Mouse (Mus musculus) layer of hippocampus, postnatal 25 days (tissue): Measurements from ENCODE around the gene Atp5c1. TPM values are rescaled to one million over a fixed set of nuclear protein-coding genes. Genes with fewer than 3 reads are reported as not detected.

Experiments
- DNase-seq, 2 experiments: peaks; one replicate each; pipeline ENCODE4 v3.0.0; 2022; ENCODE audit warnings: mixed read lengths in 2 of 2, low spot score in 1 of 2; ENCODE audit errors: extremely low spot score in 1 of 2
- total RNA-seq, 2 experiments: library from RNA; stranded (reverse); gene quantifications; 2 replicates each; pipeline ENCODE4 v1.2.3; 2021

Atp5c1 gene
- 100 to 1,000 TPM; 261 to 293 TPM for total RNA-seq

DNA sequence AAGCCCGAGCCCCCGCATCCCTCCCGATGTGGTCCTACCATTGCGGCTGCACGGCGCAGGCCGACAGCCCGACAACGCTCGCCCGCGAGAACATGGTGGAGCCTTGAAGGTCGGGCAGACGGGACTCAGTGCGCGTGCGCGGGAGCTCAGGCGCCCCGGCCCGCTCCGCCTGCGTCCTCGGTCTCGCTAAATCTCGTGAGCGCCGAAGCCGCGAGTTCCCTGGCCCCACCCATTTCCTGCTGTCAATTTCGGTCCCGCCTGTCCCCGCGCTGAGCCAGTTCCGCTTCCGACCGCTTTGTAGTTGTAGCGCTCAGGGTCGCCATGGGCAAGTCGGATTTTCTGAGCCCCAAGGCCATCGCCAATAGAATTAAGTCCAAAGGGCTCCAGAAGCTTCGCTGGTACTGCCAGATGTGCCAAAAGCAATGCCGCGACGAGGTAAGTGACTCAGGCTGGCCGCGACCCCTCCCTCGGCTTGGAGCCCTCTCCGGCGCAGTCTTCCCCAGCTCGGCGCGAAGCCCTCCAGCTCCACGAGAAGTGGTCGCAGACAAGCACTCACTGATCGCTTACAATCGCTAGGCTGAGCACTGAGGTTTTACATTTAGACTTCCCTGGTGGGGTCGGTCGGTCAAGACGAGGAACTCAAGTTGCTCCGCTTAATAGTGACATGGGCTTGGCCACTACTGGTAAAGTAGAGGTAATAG, at the start of gene Atp5c1, which contains the start of gene Kin:
Gene Atp5c1 (minus strand): TSS at position 201 of the 701 bp plus-strand sequence.
Gene Kin (plus strand): TSS at position 284 of the 701 bp plus-strand sequence.
- DNase-seq = peak; percentile 92 to 94

DNA sequence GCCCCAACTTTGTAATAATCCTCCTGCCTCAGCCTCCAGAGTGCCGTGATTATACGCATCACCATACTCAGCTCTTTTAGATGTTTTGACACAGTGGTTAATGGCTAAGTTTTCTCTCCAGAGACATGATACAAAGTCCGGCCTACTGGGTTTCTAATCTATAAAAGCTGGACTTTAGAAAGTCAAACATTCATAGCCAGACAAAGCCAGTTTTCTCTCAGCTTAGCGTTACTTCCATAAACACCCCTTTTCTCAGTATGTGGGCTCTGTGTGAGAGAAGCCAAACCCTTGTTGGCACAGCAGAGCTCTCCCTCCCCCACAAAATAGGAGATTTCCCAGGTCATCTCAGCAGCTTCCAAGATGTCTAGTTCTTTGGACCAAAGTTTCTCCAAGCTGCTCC, 48.3 kb upstream of the Atp5c1 start:
- no peak for DNase-seq

DNA sequence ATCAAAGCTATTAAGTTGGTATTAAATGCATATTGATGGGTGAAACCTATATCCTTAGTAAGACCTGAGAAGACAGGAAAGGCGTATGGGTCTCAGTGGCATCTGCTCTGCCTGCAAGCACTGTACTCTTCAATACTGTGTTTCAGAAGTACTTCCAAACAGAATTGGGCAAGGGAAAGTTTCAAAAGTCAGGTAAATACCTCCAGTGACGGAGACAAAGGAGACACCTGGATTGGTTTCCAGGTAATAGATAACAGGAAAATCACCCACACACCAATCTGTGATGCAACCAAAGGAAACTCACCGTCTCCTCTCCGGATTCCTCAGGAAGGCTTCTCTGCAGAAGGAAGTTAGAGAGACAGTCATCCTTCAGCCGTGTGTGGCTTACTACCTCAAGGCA, 47.2 kb upstream of the Atp5c1 start:
- DNase-seq = no peak

DNA sequence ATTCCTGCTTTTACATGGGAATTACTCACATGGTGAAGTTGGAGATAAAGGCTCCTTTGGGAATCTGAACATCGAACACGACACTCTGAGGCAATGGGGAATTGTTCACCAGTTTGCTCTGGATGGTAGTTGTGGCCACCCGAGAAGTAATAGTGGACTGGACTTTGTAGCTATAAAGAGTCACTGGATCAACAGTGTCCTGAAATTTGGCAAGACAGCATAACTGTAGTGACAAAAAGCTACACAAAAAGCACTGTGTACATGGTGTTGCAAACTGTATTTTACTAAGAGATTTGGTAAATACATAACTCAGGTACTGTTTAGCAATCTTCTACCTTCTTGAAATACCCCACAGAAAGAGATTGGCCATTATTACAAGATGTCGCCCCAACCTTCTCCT, 45.8 kb upstream of the Atp5c1 start:
- DNase-seq = no peak

- DNase-seq = no peak
These were observed 41.5 kb upstream of the Atp5c1 start for GRCm38 (mm10) chr2:10121826-10122225.

GRCm38 (mm10) chr2:10119276-10119675, 39.0 kb upstream of the Atp5c1 start:
- DNase-seq = no peak

DNA sequence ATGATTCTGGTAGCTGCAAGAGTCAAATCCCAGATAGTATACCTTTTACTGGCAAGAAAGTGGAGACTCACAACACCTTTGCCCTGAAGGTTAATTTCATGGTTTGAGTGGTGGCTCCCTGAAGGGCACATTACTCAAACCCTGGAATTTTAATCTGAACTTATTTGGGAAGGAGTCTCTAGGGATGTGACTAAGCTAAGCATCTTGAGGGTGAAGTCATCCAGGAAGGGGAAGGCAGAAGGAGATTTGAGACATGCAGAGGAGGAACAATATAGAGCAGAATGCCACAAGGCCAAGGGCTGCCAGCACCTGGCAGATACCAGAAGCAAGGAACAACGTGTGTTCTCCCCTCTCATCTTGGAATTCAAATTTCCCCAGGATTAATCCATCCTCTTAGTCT, 38.4 kb upstream of the Atp5c1 start:
- DNase-seq = no peak

DNA sequence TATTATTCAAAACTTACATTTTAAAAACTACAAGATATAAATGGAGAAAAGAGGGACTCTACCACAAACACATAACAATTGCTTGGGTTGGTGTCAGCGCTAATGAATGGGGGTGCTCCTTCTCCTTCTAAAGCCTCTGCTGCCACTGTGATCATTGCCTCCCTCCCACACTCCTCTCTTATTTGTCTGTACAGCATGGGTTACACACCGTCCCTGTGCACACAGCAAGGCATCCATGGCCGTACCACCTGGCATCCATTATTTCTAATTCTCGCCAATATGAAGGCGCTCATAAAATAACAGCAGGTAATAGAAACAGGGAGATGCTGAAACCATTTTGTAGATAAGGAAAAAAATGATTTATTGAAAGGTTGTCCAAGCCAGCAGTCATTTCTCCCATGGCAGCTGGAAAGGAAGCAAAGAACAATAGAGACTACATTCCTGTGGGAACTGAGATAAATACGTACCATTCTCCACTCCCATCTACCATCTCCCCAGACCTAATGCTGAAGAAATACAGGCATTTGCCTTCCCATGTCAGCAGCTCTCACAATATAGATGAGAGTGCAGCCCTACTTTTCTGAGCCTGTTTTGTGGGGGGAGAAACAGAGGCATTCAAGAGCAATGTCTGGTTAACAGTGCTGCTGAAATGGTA, 28.4 kb upstream of the Atp5c1 start:
- DNase-seq = no peak

DNA sequence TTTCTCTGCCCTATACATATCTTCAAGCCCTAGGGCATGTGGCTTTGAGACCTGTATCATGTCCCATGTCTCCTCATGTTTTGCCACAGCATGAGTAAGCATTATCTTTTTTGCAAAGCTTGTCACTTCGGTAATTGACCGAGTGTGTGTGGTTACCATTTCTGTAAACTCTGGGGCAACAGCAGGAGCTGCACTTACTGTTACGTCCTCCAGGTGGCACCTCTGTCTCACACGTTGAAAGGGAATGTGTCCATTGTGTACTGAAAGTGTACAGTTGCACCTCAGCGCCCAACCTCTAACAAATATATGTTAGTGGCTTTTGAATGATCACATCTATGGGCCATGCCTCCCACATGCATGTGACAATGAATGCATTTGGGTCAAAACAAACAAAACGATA, 20.9 kb upstream of the Atp5c1 start:
- peak in 1 of 2 experiments; percentile 66 for DNase-seq

DNA sequence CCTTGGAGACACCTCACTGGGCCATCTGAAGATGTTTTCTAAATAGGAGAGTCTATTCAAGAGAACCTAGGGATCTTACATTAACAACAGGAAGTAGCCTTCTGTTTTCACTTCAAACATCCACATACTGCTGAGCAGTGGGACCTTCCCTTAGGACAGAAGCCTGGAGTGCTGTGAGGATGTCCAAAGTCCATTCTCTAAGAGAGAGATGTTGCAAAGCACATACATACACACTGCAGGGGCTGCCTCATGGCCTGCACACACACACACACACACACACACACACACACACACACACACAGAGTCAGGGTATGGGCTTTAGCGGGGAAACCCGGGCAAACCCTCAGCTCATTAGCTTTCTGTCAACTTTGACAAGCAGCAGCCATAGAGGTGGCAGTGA, 20.2 kb upstream of the Atp5c1 start:
- no peak for DNase-seq

DNA sequence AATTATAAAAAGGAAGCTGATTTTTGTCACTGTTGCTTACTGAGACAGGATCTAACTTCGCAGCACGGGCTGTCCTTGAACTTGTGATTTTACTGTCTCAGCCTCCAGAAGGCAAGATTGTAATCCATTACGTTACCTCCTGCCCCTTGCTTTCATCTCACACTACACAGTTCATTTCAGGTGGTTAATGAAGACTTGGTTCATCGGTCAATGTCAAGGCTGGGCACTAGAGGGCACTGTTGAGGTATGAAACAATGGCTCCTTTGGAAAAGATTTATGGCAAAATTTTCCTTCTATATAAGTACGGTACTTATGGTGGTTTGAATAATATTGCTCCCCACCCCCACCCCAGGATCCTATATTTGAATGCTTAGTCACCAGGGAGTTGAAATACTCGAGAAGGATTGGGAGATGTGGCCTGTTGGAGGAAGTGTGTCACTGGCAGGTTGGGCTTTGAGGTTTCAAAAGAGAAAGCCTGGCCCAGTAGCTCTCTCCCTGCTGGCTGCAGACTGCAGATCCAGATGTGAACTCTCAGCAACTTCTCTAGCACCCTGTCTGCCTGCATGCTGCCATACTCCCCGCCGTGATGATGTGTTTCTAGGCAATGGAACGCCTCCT, 18.4 kb upstream of the Atp5c1 start:
- DNase-seq = peak; percentile 51 to 80

GRCm38 (mm10) chr2:10094327-10095100, 14.2 kb upstream of the Atp5c1 start:
- DNase-seq = no peak

DNA sequence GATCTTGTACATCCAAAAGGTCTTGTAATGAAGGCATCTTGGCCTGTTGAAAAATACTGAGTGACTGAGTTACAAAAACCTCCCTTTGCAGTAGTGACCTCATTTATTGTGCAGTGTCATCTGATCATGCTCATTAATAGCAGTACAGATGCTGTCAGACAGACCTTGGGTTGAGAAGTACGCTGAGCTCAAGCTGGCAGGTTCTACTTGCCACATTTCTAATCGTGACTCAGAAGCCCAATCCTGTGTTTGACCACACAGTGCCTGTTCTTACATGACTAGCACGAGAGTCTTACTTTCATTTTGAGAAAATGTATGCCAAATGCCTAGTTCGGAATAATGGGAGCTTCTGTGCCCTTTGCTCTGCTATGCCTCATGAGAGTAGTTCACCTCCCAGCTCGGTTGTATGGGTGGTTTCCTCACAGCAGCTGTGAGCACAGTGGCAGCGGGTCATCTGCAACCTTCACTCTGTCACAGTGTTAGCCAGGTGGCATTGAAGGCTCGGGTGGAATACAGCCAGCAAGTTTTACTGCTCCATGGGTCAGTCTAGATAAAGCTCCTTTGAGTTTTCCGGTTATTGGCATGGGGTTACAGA, 7.0 kb upstream of the Atp5c1 start:
- DNase-seq = no peak

DNA sequence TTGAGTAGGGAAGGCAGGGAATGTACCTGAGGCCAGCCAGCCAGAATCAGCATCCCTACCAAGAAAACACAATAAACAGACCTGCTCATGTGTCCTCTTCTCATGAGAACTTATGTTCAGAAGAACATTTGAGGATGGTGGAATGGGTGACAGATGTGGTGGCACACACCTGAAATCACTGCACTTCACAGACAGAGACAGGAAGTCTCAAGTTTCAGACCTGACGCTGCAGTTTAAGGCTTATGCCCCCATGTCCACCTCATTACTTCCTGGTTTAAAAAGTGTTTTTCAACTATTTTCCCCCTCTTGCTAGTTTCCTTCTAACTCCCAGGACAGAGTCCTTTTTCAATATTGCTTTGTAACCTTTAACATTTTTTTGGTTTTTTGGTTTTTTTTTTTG, 2.4 kb upstream of the Atp5c1 start:
- no peak for DNase-seq

- no peak for DNase-seq
These were observed 1.3 kb upstream of the Atp5c1 start for GRCm38 (mm10) chr2:10081453-10082080.

- peak in 1 of 2 experiments; percentile 21 for DNase-seq
These were observed 483 bp downstream of the Atp5c1 start for GRCm38 (mm10) chr2:10079745-10080309.

DNA sequence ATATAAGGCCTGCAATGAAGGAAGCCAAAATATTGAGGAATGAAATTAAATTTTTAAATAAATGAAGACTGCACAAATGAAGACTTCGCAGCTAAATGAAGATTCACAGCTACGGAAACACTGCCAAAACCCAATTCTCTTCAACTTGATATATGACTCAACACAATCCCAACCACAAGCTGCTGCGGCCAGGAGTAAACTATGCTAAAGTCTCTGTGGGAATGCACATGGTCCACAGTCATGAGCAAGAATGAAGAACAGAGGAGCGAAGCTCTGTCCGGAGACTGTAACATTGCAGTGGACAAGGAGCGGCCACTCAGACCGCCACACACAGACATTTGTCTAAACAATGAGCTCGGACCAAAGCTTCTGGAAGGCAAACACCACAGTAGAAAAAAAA, 3.6 kb downstream of the Atp5c1 start:
- no peak for DNase-seq

DNA sequence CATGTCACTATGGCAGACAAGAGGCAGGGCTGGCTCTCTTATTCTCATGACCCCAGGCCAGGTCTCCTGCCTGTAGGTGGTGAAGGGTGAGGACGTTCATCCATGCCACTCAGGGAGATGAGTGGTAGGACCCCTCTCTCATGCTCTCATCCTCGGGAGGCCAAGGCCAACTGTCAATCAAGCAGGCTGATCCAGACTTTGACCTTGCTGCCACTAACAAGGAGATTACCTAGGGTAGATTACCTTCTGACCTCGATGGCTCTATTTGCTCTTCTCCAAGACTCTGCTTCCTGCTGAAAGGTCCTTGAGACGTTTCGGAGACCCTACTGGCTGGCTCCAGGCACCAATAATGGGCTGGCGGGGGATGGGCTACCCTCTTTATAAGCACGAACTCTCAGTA, 5.8 kb downstream of the Atp5c1 start:
- no peak for DNase-seq

DNA sequence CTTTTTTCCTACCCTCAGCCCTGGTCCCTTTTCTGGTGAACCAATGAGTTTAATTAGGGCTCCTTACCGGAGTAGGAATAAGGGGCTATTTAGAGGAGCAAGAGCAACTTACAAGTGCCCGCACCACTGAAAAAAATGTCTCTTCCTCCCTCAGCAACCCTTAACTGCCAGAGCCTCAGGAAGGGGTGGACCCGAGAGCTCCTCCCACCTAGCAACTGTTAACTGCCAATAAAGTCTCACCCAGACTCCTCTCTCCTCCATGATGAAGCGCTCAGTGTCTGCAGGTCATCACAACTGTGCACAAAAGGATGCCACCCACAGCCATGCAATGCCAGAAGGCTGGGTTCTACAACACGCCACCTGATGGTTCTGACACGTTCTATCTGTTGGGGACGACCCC, 8.6 kb downstream of the Atp5c1 start:
- DNase-seq = no peak

DNA sequence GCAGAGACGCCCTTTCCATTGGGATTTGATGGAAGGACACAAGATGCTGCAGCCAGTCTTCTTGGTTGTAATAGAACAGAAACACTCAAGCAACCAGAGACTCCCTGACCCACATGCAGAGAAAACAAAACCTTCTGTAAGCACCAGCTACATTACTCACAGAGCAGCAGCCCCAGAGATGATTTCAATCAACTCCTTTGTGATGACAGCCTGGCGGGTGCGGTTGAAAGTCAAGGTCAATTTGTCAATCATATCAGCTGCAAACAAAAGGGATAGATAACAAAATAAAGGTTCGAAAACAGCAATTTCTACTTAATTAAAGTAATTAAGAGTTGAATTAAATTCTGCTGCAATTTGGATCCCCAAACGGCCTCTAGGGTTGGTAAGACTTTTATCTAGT, 21.5 kb downstream of the Atp5c1 start:
- DNase-seq = no peak
